Mouse (Mus musculus): Measurements from ENCODE around the gene Pigc. TPM values are rescaled to one million over a fixed set of nuclear protein-coding genes. Genes with fewer than 3 reads are reported as not detected.

Gene Pigc
- total and polyA plus RNA-seq, 2 experiments from 2014 or later: 24.0 to 25.0 TPM

GRCm38 (mm10) chr1:162004821-162005770, 36.1 kb downstream of the Pigc start:
- TF ChIP-seq CTCF (IDR thresholded peaks at IDR 0.05; ENCODE audit: low read depth): peak; percentile 58
- no peak for TF ChIP-seq EP300 (IDR thresholded peaks at IDR 0.05; ENCODE audit: low read depth)
- ATAC-seq (ENCODE audit: insufficient read depth, low read depth) (peak; percentile 59), DNase-seq (ENCODE audit: low spot score) (peak; percentile 52)
- WGBS: 56% methylated on average over 23 of the region's 23 CpGs
- Histone ChIP-seq H3K9ac (replicated peaks; ENCODE audit: low read depth, low read length) (peak overlapping the region; percentile 9; the same call in 1 of the 2 replicates), H3K27ac (ENCODE audit: low read depth) (peak overlapping the region; percentile 80), H3K4me2 (ENCODE audit: low read depth, low read length) (peak overlapping the region; percentile 29; the same call in 1 of the 2 replicates), H3K27me3 (ENCODE audit: control insufficient read depth, insufficient read depth, low read length) (no peaks in the 10 kb centered on the region), H3K4me3 (ENCODE audit: low read depth, low read length) (no peak overlapping the region; the same call in 1 of the 2 replicates), H3K36me3 (replicated peaks; ENCODE audit: control insufficient read depth, insufficient read depth, low read length) (no peaks in the 10 kb centered on the region), H3K4me1 (ENCODE audit: control insufficient read depth, insufficient read depth) (peaks cover 15% of the 10 kb centered on the region), H3K9me3 (replicated peaks; ENCODE audit: control insufficient read depth, low read length) (no peaks in the 10 kb centered on the region)

- Histone ChIP-seq H3K4me3 (ENCODE audit: low read depth, low read length) (no peak overlapping the region), H3K9ac (replicated peaks; ENCODE audit: low read depth, low read length) (no peak overlapping the region), H3K36me3 (replicated peaks; ENCODE audit: control insufficient read depth, insufficient read depth, low read length) (no peaks in the 10 kb centered on the region), H3K27ac (ENCODE audit: low read depth) (no peak overlapping the region), H3K4me1 (ENCODE audit: control insufficient read depth, insufficient read depth) (peaks cover 15% of the 10 kb centered on the region), H3K4me2 (ENCODE audit: low read depth, low read length) (no peak overlapping the region), H3K9me3 (replicated peaks; ENCODE audit: control insufficient read depth, low read length) (no peaks in the 10 kb centered on the region), H3K27me3 (ENCODE audit: control insufficient read depth, insufficient read depth, low read length) (no peaks in the 10 kb centered on the region)
- ATAC-seq (ENCODE audit: insufficient read depth, low read depth) (no peak), DNase-seq (ENCODE audit: low spot score) (no peak)
- TF ChIP-seq CTCF (IDR thresholded peaks at IDR 0.05; ENCODE audit: low read depth): no peak
- WGBS: 73% methylated on average over 9 of the region's 9 CpGs
Measured at GRCm38 (mm10) chr1:162006109-162006508, 37.1 kb downstream of the Pigc start.

- H3K9me3 ChIP-seq (replicated peaks; ENCODE audit: control insufficient read depth, low read length): no peaks in the 10 kb centered on the region
- no peaks in the 10 kb centered on the region for H3K36me3 ChIP-seq (replicated peaks; ENCODE audit: control insufficient read depth, insufficient read depth, low read length)
- H3K27me3 ChIP-seq (ENCODE audit: control insufficient read depth, insufficient read depth, low read length): no peaks in the 10 kb centered on the region
- DNase-seq (ENCODE audit: low spot score) (no peak), ATAC-seq (ENCODE audit: insufficient read depth, low read depth) (no peak)
- H3K4me3 ChIP-seq (ENCODE audit: low read depth, low read length): no peak overlapping the region
- H3K27ac ChIP-seq (ENCODE audit: low read depth): 0 out of 2 replicates have a peak overlapping the region, but pooled peaks have one; percentile 21
- peaks cover 15% of the 10 kb centered on the region for H3K4me1 ChIP-seq (ENCODE audit: control insufficient read depth, insufficient read depth)
- WGBS: 67% methylated on average over 4 of the region's 4 CpGs
- TF ChIP-seq EP300 (IDR thresholded peaks at IDR 0.05; ENCODE audit: low read depth) (no peak), CTCF (IDR thresholded peaks at IDR 0.05; ENCODE audit: low read depth) (no peak)
- H3K9ac ChIP-seq (replicated peaks; ENCODE audit: low read depth, low read length): no peak overlapping the region
- H3K4me2 ChIP-seq (ENCODE audit: low read depth, low read length): no peak overlapping the region
Measured at GRCm38 (mm10) chr1:162008208-162008607, 39.2 kb downstream of the Pigc start.

- DNase-seq (ENCODE audit: low spot score) (no peak), ATAC-seq (ENCODE audit: insufficient read depth, low read depth) (no peak)
- no peak overlapping the region for H3K9ac ChIP-seq (replicated peaks; ENCODE audit: low read depth, low read length)
- no peak overlapping the region for H3K4me2 ChIP-seq (ENCODE audit: low read depth, low read length)
- H3K9me3 ChIP-seq (replicated peaks; ENCODE audit: control insufficient read depth, low read length): no peaks in the 10 kb centered on the region
- no peak overlapping the region for H3K4me3 ChIP-seq (ENCODE audit: low read depth, low read length)
- TF ChIP-seq CTCF (IDR thresholded peaks at IDR 0.05; ENCODE audit: low read depth) (no peak), EP300 (IDR thresholded peaks at IDR 0.05; ENCODE audit: low read depth) (no peak)
- WGBS: 48% methylated on average over 8 of the region's 8 CpGs
- no peaks in the 10 kb centered on the region for H3K27me3 ChIP-seq (ENCODE audit: control insufficient read depth, insufficient read depth, low read length)
- 0 out of 2 replicates have a peak overlapping the region, but pooled peaks have one; percentile 21 for H3K27ac ChIP-seq (ENCODE audit: low read depth)
- peaks cover 15% of the 10 kb centered on the region for H3K4me1 ChIP-seq (ENCODE audit: control insufficient read depth, insufficient read depth)
- H3K36me3 ChIP-seq (replicated peaks; ENCODE audit: control insufficient read depth, insufficient read depth, low read length): no peaks in the 10 kb centered on the region
Measured at GRCm38 (mm10) chr1:162008631-162009067, 39.7 kb downstream of the Pigc start.

GRCm38 (mm10) chr1:162009086-162009485, 40.1 kb downstream of the Pigc start:
- no peak for ATAC-seq (ENCODE audit: insufficient read depth, low read depth)
- 62% methylated on average over 8 of the region's 8 CpGs for WGBS
- no peak overlapping the region for H3K27ac ChIP-seq (ENCODE audit: low read depth)

More at GRCm38 (mm10) chr1:162009086-162009485, 40.1 kb downstream of the Pigc start:
- Histone ChIP-seq H3K4me2 (ENCODE audit: low read depth, low read length) (no peak overlapping the region), H3K4me1 (ENCODE audit: control insufficient read depth, insufficient read depth) (peaks cover 10% of the 10 kb centered on the region), H3K9me3 (replicated peaks; ENCODE audit: control insufficient read depth, low read length) (no peaks in the 10 kb centered on the region), H3K27me3 (ENCODE audit: control insufficient read depth, insufficient read depth, low read length) (no peaks in the 10 kb centered on the region), H3K9ac (replicated peaks; ENCODE audit: low read depth, low read length) (no peak overlapping the region), H3K4me3 (ENCODE audit: low read depth, low read length) (no peak overlapping the region), H3K36me3 (replicated peaks; ENCODE audit: control insufficient read depth, insufficient read depth, low read length) (no peaks in the 10 kb centered on the region)
- no peak for TF ChIP-seq EP300 (IDR thresholded peaks at IDR 0.05; ENCODE audit: low read depth)
- DNase-seq (ENCODE audit: low spot score): no peak
